Mouse (Mus musculus) thymus, postnatal 4 days (tissue): ENCODE data around the gene Tmem101.
"Not testable (repeated sequence)": the region's sequence is repeated elsewhere in the genome, so short reads cannot be mapped to it uniquely, and the experiment has no call there.

Source experiments
- DNase-seq: peaks from one replicate; pipeline ENCODE4 v3.0.0; 2021

The Tmem101 gene

GRCm38 (mm10) chr11:102156039-102156785 lies at the start of gene Tmem101:
Gene Tmem101, minus strand, starts transcription at chr11:102156404.
- peak; percentile 83 for DNase-seq

GRCm38 (mm10) chr11:102201408-102201821 lies 45.2 kb upstream of the Tmem101 start:
- no peak for DNase-seq

- DNase-seq = peak; percentile 3
These were observed 43.7 kb upstream of the Tmem101 start for GRCm38 (mm10) chr11:102199856-102200255.

GRCm38 (mm10) chr11:102198245-102198644 lies 42.0 kb upstream of the Tmem101 start:
- no peak for DNase-seq

GRCm38 (mm10) chr11:102196018-102196797 lies 40.0 kb upstream of the Tmem101 start:
- no peak for DNase-seq

- DNase-seq = no peak
These were observed 37.6 kb upstream of the Tmem101 start for GRCm38 (mm10) chr11:102193657-102194440.

GRCm38 (mm10) chr11:102190848-102191247 lies 34.6 kb upstream of the Tmem101 start:
- DNase-seq = no peak

GRCm38 (mm10) chr11:102189461-102190436 lies 33.5 kb upstream of the Tmem101 start, which contains the start of gene G6pc3:
Gene G6pc3, plus strand, starts transcription at chr11:102189620.
- DNase-seq = peak; percentile 78

GRCm38 (mm10) chr11:102188980-102189379 lies 32.8 kb upstream of the Tmem101 start:
- no peak for DNase-seq

- no peak for DNase-seq
These were observed 30.0 kb upstream of the Tmem101 start for GRCm38 (mm10) chr11:102186235-102186634.

- DNase-seq = no peak
These were observed 29.5 kb upstream of the Tmem101 start for GRCm38 (mm10) chr11:102185677-102186076.

GRCm38 (mm10) chr11:102184646-102185495 lies 28.7 kb upstream of the Tmem101 start, which contains the start of gene Lsm12:
Gene Lsm12, minus strand, starts transcription at chr11:102185296.
- DNase-seq = peak; percentile 100

GRCm38 (mm10) chr11:102184253-102184645 lies 28.0 kb upstream of the Tmem101 start:
- no peak for DNase-seq

- DNase-seq = no peak
These were observed 23.6 kb upstream of the Tmem101 start for GRCm38 (mm10) chr11:102179836-102180235.

GRCm38 (mm10) chr11:102168689-102169088 lies 12.5 kb upstream of the Tmem101 start:
- DNase-seq = no peak

GRCm38 (mm10) chr11:102167539-102167938 lies 11.3 kb upstream of the Tmem101 start:
- DNase-seq = no peak

- no peak for DNase-seq
These were observed 9.9 kb upstream of the Tmem101 start for GRCm38 (mm10) chr11:102165971-102166722.

GRCm38 (mm10) chr11:102159781-102160180 lies 3.6 kb upstream of the Tmem101 start:
- DNase-seq = no peak

- DNase-seq = not testable (repeated sequence)
These were observed 1.8 kb upstream of the Tmem101 start for GRCm38 (mm10) chr11:102158024-102158423.

- no peak for DNase-seq
These were observed 534 bp upstream of the Tmem101 start for GRCm38 (mm10) chr11:102156786-102157089.
